Mouse (Mus musculus): ENCODE data around the gene Atp5g3. TPM values are rescaled to one million over a fixed set of nuclear protein-coding genes. Genes with fewer than 3 reads are reported as not detected.
A peak's percentile ranks its signal among the peaks of the same experiment; 100 is the strongest.

The Atp5g3 gene
- 2,687 and 2,714 TPM in 2 replicates for polyA plus RNA-seq (2015; fragmentation: Nextera tagmentation; extraction: Ambion mirVana)

DNA sequence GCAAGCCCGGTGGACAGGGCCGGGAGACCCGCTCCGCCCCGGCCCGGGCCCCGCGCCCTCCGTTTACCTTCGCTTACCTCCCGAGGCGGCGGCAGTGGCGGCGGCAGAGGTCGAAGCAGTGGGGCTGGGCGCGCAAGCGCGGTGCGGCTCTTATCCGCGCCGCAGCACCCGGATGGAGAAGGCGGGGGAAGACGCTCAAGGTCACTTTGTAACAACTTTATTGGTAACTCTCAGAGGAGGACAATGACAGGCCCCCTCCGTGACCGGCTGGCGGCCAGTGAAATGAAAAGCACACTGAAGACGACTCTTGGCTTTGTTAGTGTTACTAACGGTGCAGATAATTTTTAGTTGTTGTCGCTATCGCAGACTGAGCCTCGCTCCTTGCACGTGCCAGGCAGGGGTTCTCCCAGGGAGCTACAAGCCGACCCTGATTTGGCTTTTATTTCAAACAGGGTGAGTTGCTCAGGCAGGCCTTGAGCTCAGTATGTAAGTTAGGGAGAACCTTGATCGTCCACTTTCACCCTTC, at the start of gene Atp5g3:
TSS of gene Atp5g3 (minus strand) at position 152 of the 526 bp plus-strand sequence.
- no peaks in the 10 kb centered on the region for H3K27me3 ChIP-seq (replicated peaks; ENCODE audit: control insufficient read depth, insufficient read depth, low read length)
- peaks cover 27% of the 10 kb centered on the region for H3K36me3 ChIP-seq (ENCODE audit: control insufficient read depth, insufficient read depth)
- H3K27ac ChIP-seq (ENCODE audit: low read depth, low read length): peak within 1 kb of the TSS; percentile 96
- H3K4me1 ChIP-seq (replicated peaks; ENCODE audit: control insufficient read depth, insufficient read depth, low read length): no peaks in the 10 kb centered on the region; the same call in 1 of the 2 replicates
- TF ChIP-seq CTCF (IDR thresholded peaks at IDR 0.05; ENCODE audit: low read depth): no peak
- no peaks in the 10 kb centered on the region for H3K9me3 ChIP-seq (ENCODE audit: control insufficient read depth)
- WGBS: under 1% methylated on average over 38 of the region's 38 CpGs
- H3K4me2 ChIP-seq (replicated peaks; ENCODE audit: low read depth): peak within 1 kb of the TSS; percentile 75
- H3K9ac ChIP-seq (ENCODE audit: low read depth, low read length): peak within 1 kb of the TSS; percentile 97
- ATAC-seq: peak; percentile 91
- peak within 1 kb of the TSS; percentile 74 for H3K4me3 ChIP-seq (ENCODE audit: low read depth, low read length)

- Histone ChIP-seq H3K4me1 (replicated peaks; ENCODE audit: control insufficient read depth, insufficient read depth, low read length) (no peaks in the 10 kb centered on the region), H3K36me3 (ENCODE audit: control insufficient read depth, insufficient read depth) (no peaks in the 10 kb centered on the region), H3K4me2 (replicated peaks; ENCODE audit: low read depth) (no peak overlapping the region), H3K27me3 (replicated peaks; ENCODE audit: control insufficient read depth, insufficient read depth, low read length) (no peaks in the 10 kb centered on the region), H3K4me3 (ENCODE audit: low read depth, low read length) (no peak overlapping the region), H3K9me3 (ENCODE audit: control insufficient read depth) (no peaks in the 10 kb centered on the region), H3K9ac (ENCODE audit: low read depth, low read length) (no peak overlapping the region), H3K27ac (ENCODE audit: low read depth, low read length) (no peak overlapping the region)
- no peak for TF ChIP-seq CTCF (IDR thresholded peaks at IDR 0.05; ENCODE audit: low read depth)
- ATAC-seq: no peak
- 90% methylated on average over 6 of the region's 6 CpGs for whole genome bisulfite sequencing
Observed at GRCm38 (mm10) chr2:73958342-73958741, 47.2 kb upstream of the Atp5g3 start.

GRCm38 (mm10) chr2:73953612-73954011, 42.5 kb upstream of the Atp5g3 start:
- peak; percentile 71 for ATAC-seq
- Histone ChIP-seq H3K36me3 (ENCODE audit: control insufficient read depth, insufficient read depth) (no peaks in the 10 kb centered on the region), H3K9me3 (ENCODE audit: control insufficient read depth) (no peaks in the 10 kb centered on the region), H3K27me3 (replicated peaks; ENCODE audit: control insufficient read depth, insufficient read depth, low read length) (no peaks in the 10 kb centered on the region), H3K4me2 (replicated peaks; ENCODE audit: low read depth) (no peak overlapping the region), H3K9ac (ENCODE audit: low read depth, low read length) (no peak overlapping the region), H3K4me1 (replicated peaks; ENCODE audit: control insufficient read depth, insufficient read depth, low read length) (0 out of 2 replicates have a peak, but pooled peaks cover 6% of the 10 kb centered on the region), H3K27ac (ENCODE audit: low read depth, low read length) (no peak overlapping the region), H3K4me3 (ENCODE audit: low read depth, low read length) (no peak overlapping the region)
- 45% methylated on average over 1 of the region's 1 CpGs for WGBS
- TF ChIP-seq CTCF (IDR thresholded peaks at IDR 0.05; ENCODE audit: low read depth): no peak

DNA sequence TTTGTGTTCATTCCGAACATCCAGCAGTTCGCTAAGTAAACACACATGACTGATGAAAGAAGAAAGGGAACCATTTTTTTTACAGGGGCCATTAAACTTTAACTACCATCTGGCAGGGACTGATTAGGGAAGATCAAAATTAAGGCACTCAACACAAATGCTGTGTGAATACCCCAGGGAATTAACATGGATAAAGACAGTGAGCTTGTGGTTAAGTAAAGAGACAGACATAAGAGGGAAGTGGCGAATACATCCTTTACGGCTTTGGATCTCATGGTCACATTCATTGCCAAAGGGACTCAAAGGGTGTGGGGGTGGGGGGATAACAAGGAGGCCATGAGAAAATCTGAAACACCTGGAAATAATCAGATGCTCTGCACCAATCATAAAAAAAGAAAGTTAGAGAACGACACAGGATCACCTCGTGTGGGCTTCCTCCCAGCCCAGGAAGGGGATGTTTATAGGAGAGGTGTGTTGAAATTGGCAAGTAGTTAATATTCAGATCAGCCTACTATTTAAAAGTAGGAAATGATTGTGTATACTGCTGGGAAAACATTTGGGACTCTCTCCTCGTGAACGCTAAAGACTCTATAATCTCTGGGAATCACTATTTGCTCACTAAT, 41.6 kb upstream of the Atp5g3 start:
- no peaks in the 10 kb centered on the region for H3K9me3 ChIP-seq (ENCODE audit: control insufficient read depth)
- H3K4me3 ChIP-seq (ENCODE audit: low read depth, low read length): no peak overlapping the region
- no peak overlapping the region for H3K4me2 ChIP-seq (replicated peaks; ENCODE audit: low read depth)
- no peak overlapping the region for H3K27ac ChIP-seq (ENCODE audit: low read depth, low read length)
- H3K36me3 ChIP-seq (ENCODE audit: control insufficient read depth, insufficient read depth): no peaks in the 10 kb centered on the region
- ATAC-seq: no peak
- H3K9ac ChIP-seq (ENCODE audit: low read depth, low read length): no peak overlapping the region
- H3K4me1 ChIP-seq (replicated peaks; ENCODE audit: control insufficient read depth, insufficient read depth, low read length): 0 out of 2 replicates have a peak, but pooled peaks cover 6% of the 10 kb centered on the region
- H3K27me3 ChIP-seq (replicated peaks; ENCODE audit: control insufficient read depth, insufficient read depth, low read length): no peaks in the 10 kb centered on the region
- WGBS: 33% methylated on average over 8 of the region's 8 CpGs
- no peak for TF ChIP-seq CTCF (IDR thresholded peaks at IDR 0.05; ENCODE audit: low read depth)

GRCm38 (mm10) chr2:73947360-73947759, 36.2 kb upstream of the Atp5g3 start:
- Histone ChIP-seq H3K36me3 (ENCODE audit: control insufficient read depth, insufficient read depth) (no peaks in the 10 kb centered on the region), H3K4me1 (replicated peaks; ENCODE audit: control insufficient read depth, insufficient read depth, low read length) (no peaks in the 10 kb centered on the region), H3K9ac (ENCODE audit: low read depth, low read length) (no peak overlapping the region), H3K27ac (ENCODE audit: low read depth, low read length) (no peak overlapping the region), H3K27me3 (replicated peaks; ENCODE audit: control insufficient read depth, insufficient read depth, low read length) (no peaks in the 10 kb centered on the region), H3K9me3 (ENCODE audit: control insufficient read depth) (no peaks in the 10 kb centered on the region), H3K4me3 (ENCODE audit: low read depth, low read length) (no peak overlapping the region), H3K4me2 (replicated peaks; ENCODE audit: low read depth) (no peak overlapping the region)
- ATAC-seq: no peak
- TF ChIP-seq CTCF (IDR thresholded peaks at IDR 0.05; ENCODE audit: low read depth): peak; percentile 39
- 88% methylated on average over 2 of the region's 2 CpGs for WGBS

- no peak overlapping the region for H3K9ac ChIP-seq (ENCODE audit: low read depth, low read length)
- no peak for ATAC-seq
- no peak overlapping the region for H3K27ac ChIP-seq (ENCODE audit: low read depth, low read length)
- TF ChIP-seq CTCF (IDR thresholded peaks at IDR 0.05; ENCODE audit: low read depth): no peak
- H3K4me2 ChIP-seq (replicated peaks; ENCODE audit: low read depth): no peak overlapping the region
- H3K9me3 ChIP-seq (ENCODE audit: control insufficient read depth): no peaks in the 10 kb centered on the region
- no peaks in the 10 kb centered on the region for H3K4me1 ChIP-seq (replicated peaks; ENCODE audit: control insufficient read depth, insufficient read depth, low read length)
- H3K27me3 ChIP-seq (replicated peaks; ENCODE audit: control insufficient read depth, insufficient read depth, low read length): no peaks in the 10 kb centered on the region
- no peak overlapping the region for H3K4me3 ChIP-seq (ENCODE audit: low read depth, low read length)
- 93% methylated on average over 8 of the region's 8 CpGs for WGBS
- H3K36me3 ChIP-seq (ENCODE audit: control insufficient read depth, insufficient read depth): no peaks in the 10 kb centered on the region
Observed at GRCm38 (mm10) chr2:73943735-73944134, 32.6 kb upstream of the Atp5g3 start.
